Mouse (Mus musculus): ENCODE results near the gene Cdc20. TPM values are rescaled to one million over a fixed set of nuclear protein-coding genes. Genes with fewer than 3 reads are reported as not detected.

The Cdc20 gene
- polyA plus RNA-seq, 1 experiment = not detected

- H3K27ac ChIP-seq (replicated peaks; ENCODE audit: low read depth, low read length) = no peak overlapping the region
- H3K4me1 ChIP-seq (ENCODE audit: control insufficient read depth, insufficient read depth, insufficient read length, low read length) = no peaks in the 10 kb centered on the region
These were observed 35.7 kb downstream of the Cdc20 start for GRCm38 (mm10) chr4:118401421-118401820.

GRCm38 (mm10) chr4:118398400-118398799 lies 38.8 kb downstream of the Cdc20 start:
- Histone ChIP-seq H3K4me3 (ENCODE audit: insufficient read depth, low read depth, low read length) (no peak overlapping the region), H3K4me1 (ENCODE audit: control insufficient read depth, insufficient read depth, insufficient read length, low read length) (no peaks in the 10 kb centered on the region), H3K27ac (replicated peaks; ENCODE audit: low read depth, low read length) (no peak overlapping the region)

More at GRCm38 (mm10) chr4:118401421-118401820, 35.7 kb downstream of the Cdc20 start:
- H3K4me3 ChIP-seq (ENCODE audit: insufficient read depth, low read depth, low read length) = no peak overlapping the region

GRCm38 (mm10) chr4:118396433-118396832 lies 40.7 kb downstream of the Cdc20 start:
- Histone ChIP-seq H3K4me1 (ENCODE audit: control insufficient read depth, insufficient read depth, insufficient read length, low read length) (no peaks in the 10 kb centered on the region), H3K27ac (replicated peaks; ENCODE audit: low read depth, low read length) (no peak overlapping the region), H3K4me3 (ENCODE audit: insufficient read depth, low read depth, low read length) (no peak overlapping the region)

GRCm38 (mm10) chr4:118395289-118395688 lies 41.9 kb downstream of the Cdc20 start:
- H3K4me3 ChIP-seq (ENCODE audit: insufficient read depth, low read depth, low read length) = no peak overlapping the region
- H3K27ac ChIP-seq (replicated peaks; ENCODE audit: low read depth, low read length) = no peak overlapping the region
- H3K4me1 ChIP-seq (ENCODE audit: control insufficient read depth, insufficient read depth, insufficient read length, low read length) = no peaks in the 10 kb centered on the region

- H3K4me3 ChIP-seq (ENCODE audit: insufficient read depth, low read depth, low read length) = no peak overlapping the region
- no peak overlapping the region for H3K27ac ChIP-seq (replicated peaks; ENCODE audit: low read depth, low read length)
- H3K4me1 ChIP-seq (ENCODE audit: control insufficient read depth, insufficient read depth, insufficient read length, low read length) = no peaks in the 10 kb centered on the region
These were observed 42.6 kb downstream of the Cdc20 start for GRCm38 (mm10) chr4:118394505-118394904.

- Histone ChIP-seq H3K4me1 (ENCODE audit: control insufficient read depth, insufficient read depth, insufficient read length, low read length) (no peaks in the 10 kb centered on the region), H3K4me3 (ENCODE audit: insufficient read depth, low read depth, low read length) (no peak overlapping the region), H3K27ac (replicated peaks; ENCODE audit: low read depth, low read length) (no peak overlapping the region)
These were observed 47.0 kb downstream of the Cdc20 start for GRCm38 (mm10) chr4:118390146-118390545.

- H3K27ac ChIP-seq (replicated peaks; ENCODE audit: low read depth, low read length) = no peak overlapping the region
- no peak overlapping the region for H3K4me3 ChIP-seq (ENCODE audit: insufficient read depth, low read depth, low read length)
- H3K4me1 ChIP-seq (ENCODE audit: control insufficient read depth, insufficient read depth, insufficient read length, low read length) = no peaks in the 10 kb centered on the region
These were observed 49.8 kb downstream of the Cdc20 start for GRCm38 (mm10) chr4:118387316-118387715.

GRCm38 (mm10) chr4:118383271-118383670 lies 53.9 kb downstream of the Cdc20 start:
- Histone ChIP-seq H3K4me3 (ENCODE audit: insufficient read depth, low read depth, low read length) (no peak overlapping the region), H3K4me1 (ENCODE audit: control insufficient read depth, insufficient read depth, insufficient read length, low read length) (no peaks in the 10 kb centered on the region), H3K27ac (replicated peaks; ENCODE audit: low read depth, low read length) (no peak overlapping the region)

Other genes starting within 250 kb of the Cdc20 start
- gene Ptprf, start 145.9 kb downstream of the Cdc20 start, polyA plus RNA-seq (2012; ENCODE audit: insufficient read depth, insufficient read length, missing spikeins) = 0.67 and 0.88 TPM in 2 replicates
- gene Szt2, start 28.1 kb downstream of the Cdc20 start, polyA plus RNA-seq (2012; ENCODE audit: insufficient read depth, insufficient read length, missing spikeins) = 4.0 and 6.1 TPM in 2 replicates
- 38.0 and 38.3 TPM in 2 replicates for gene Med8, start 28.0 kb downstream of the Cdc20 start, polyA plus RNA-seq (2012; ENCODE audit: insufficient read depth, insufficient read length, missing spikeins)
- gene Elovl1, start 9.3 kb downstream of the Cdc20 start, polyA plus RNA-seq (2012; ENCODE audit: insufficient read depth, insufficient read length, missing spikeins) = 9.4 and 10.7 TPM in 2 replicates
- gene Mpl, start 20.2 kb upstream of the Cdc20 start, polyA plus RNA-seq (2012; ENCODE audit: insufficient read depth, insufficient read length, missing spikeins) = not detected in 2 replicates
- 8.1 and 18.8 TPM in 2 replicates for gene Tie1, start 52.7 kb upstream of the Cdc20 start, polyA plus RNA-seq (2012; ENCODE audit: insufficient read depth, insufficient read length, missing spikeins)
- gene 2610528J11Rik, start 89.6 kb upstream of the Cdc20 start, polyA plus RNA-seq (2012; ENCODE audit: insufficient read depth, insufficient read length, missing spikeins) = not detected in 2 replicates
- gene Tmem125, start 106.7 kb upstream of the Cdc20 start, polyA plus RNA-seq (2012; ENCODE audit: insufficient read depth, insufficient read length, missing spikeins) = not detected in 2 replicates
- not detected in 2 replicates for gene Cfap57, start 183.4 kb upstream of the Cdc20 start, polyA plus RNA-seq (2012; ENCODE audit: insufficient read depth, insufficient read length, missing spikeins)
- 45.1 and 47.8 TPM in 2 replicates for gene Ebna1bp2, start 183.4 kb upstream of the Cdc20 start, polyA plus RNA-seq (2012; ENCODE audit: insufficient read depth, insufficient read length, missing spikeins)
- gene Olfr62, start 221.6 kb upstream of the Cdc20 start, polyA plus RNA-seq (2012; ENCODE audit: insufficient read depth, insufficient read length, missing spikeins) = not detected in 2 replicates